Mouse (Mus musculus): ENCODE results near the gene Bach2. TPM values are rescaled to one million over a fixed set of nuclear protein-coding genes. Genes with fewer than 3 reads are reported as not detected.

The Bach2 gene
- total and polyA plus RNA-seq, 2 experiments from 2014 or later = 11.7 to 15.9 TPM

GRCm38 (mm10) chr4:32423667-32424066, 185.1 kb downstream of the Bach2 start:
- WGBS = 90% methylated on average over 5 of the region's 5 CpGs
- ATAC-seq (ENCODE audit: low FRiP score) (no peak), DNase-seq (ENCODE audit: low spot score) (no peak)
- Histone ChIP-seq H3K4me3 (ENCODE audit: low read depth, low read length) (no peak overlapping the region), H3K4me1 (ENCODE audit: insufficient read depth, low read length) (peaks cover 3% of the 10 kb centered on the region; the same call in 1 of the 2 replicates), H3K9me3 (ENCODE audit: low read length) (no peaks in the 10 kb centered on the region), H3K36me3 (ENCODE audit: insufficient read depth, low read length) (no peaks in the 10 kb centered on the region), H3K27ac (ENCODE audit: low read depth, low read length) (no peak overlapping the region), H3K27me3 (ENCODE audit: insufficient read depth, low read length) (no peaks in the 10 kb centered on the region), H3K4me2 (ENCODE audit: low read depth, low read length, poor library complexity, severe bottlenecking) (no peak overlapping the region), H3K9ac (replicated peaks; ENCODE audit: low read length, poor library complexity, severe bottlenecking) (no peak overlapping the region)
- TF ChIP-seq CTCF (IDR thresholded peaks at IDR 0.05) = no peak

GRCm38 (mm10) chr4:32424434-32424833, 185.8 kb downstream of the Bach2 start:
- Histone ChIP-seq H3K4me1 (ENCODE audit: insufficient read depth, low read length) (peaks cover 3% of the 10 kb centered on the region; the same call in 1 of the 2 replicates), H3K4me2 (ENCODE audit: low read depth, low read length, poor library complexity, severe bottlenecking) (no peak overlapping the region), H3K9me3 (ENCODE audit: low read length) (no peaks in the 10 kb centered on the region), H3K27me3 (ENCODE audit: insufficient read depth, low read length) (no peaks in the 10 kb centered on the region), H3K36me3 (ENCODE audit: insufficient read depth, low read length) (no peaks in the 10 kb centered on the region), H3K27ac (ENCODE audit: low read depth, low read length) (no peak overlapping the region), H3K9ac (replicated peaks; ENCODE audit: low read length, poor library complexity, severe bottlenecking) (no peak overlapping the region), H3K4me3 (ENCODE audit: low read depth, low read length) (no peak overlapping the region)
- no peak for ATAC-seq (ENCODE audit: low FRiP score)
- no peak for TF ChIP-seq CTCF (IDR thresholded peaks at IDR 0.05)
- 82% methylated on average over 7 of the region's 7 CpGs for WGBS
- no peak for DNase-seq (ENCODE audit: low spot score)

GRCm38 (mm10) chr4:32425060-32425459, 186.5 kb downstream of the Bach2 start:
- no peak overlapping the region for H3K4me2 ChIP-seq (ENCODE audit: low read depth, low read length, poor library complexity, severe bottlenecking)
- DNase-seq (ENCODE audit: low spot score) (no peak), ATAC-seq (ENCODE audit: low FRiP score) (no peak)
- peaks cover 3% of the 10 kb centered on the region; the same call in 1 of the 2 replicates for H3K4me1 ChIP-seq (ENCODE audit: insufficient read depth, low read length)
- no peak overlapping the region for H3K9ac ChIP-seq (replicated peaks; ENCODE audit: low read length, poor library complexity, severe bottlenecking)
- no peaks in the 10 kb centered on the region for H3K27me3 ChIP-seq (ENCODE audit: insufficient read depth, low read length)
- H3K4me3 ChIP-seq (ENCODE audit: low read depth, low read length) = no peak overlapping the region
- H3K27ac ChIP-seq (ENCODE audit: low read depth, low read length) = no peak overlapping the region
- H3K9me3 ChIP-seq (ENCODE audit: low read length) = no peaks in the 10 kb centered on the region
- WGBS = 85% methylated on average over 7 of the region's 7 CpGs
- TF ChIP-seq CTCF (IDR thresholded peaks at IDR 0.05) = no peak
- no peaks in the 10 kb centered on the region for H3K36me3 ChIP-seq (ENCODE audit: insufficient read depth, low read length)

GRCm38 (mm10) chr4:32425641-32426040, 187.0 kb downstream of the Bach2 start:
- no peak for TF ChIP-seq CTCF (IDR thresholded peaks at IDR 0.05)
- ATAC-seq (ENCODE audit: low FRiP score) (no peak), DNase-seq (ENCODE audit: low spot score) (no peak)
- Histone ChIP-seq H3K9ac (replicated peaks; ENCODE audit: low read length, poor library complexity, severe bottlenecking) (no peak overlapping the region), H3K4me3 (ENCODE audit: low read depth, low read length) (no peak overlapping the region), H3K4me2 (ENCODE audit: low read depth, low read length, poor library complexity, severe bottlenecking) (no peak overlapping the region), H3K36me3 (ENCODE audit: insufficient read depth, low read length) (no peaks in the 10 kb centered on the region), H3K27ac (ENCODE audit: low read depth, low read length) (no peak overlapping the region), H3K4me1 (ENCODE audit: insufficient read depth, low read length) (peaks cover 5% of the 10 kb centered on the region), H3K27me3 (ENCODE audit: insufficient read depth, low read length) (no peaks in the 10 kb centered on the region), H3K9me3 (ENCODE audit: low read length) (no peaks in the 10 kb centered on the region)
- WGBS = 95% methylated on average over 3 of the region's 3 CpGs

GRCm38 (mm10) chr4:32426779-32427577, 188.4 kb downstream of the Bach2 start:
- Histone ChIP-seq H3K4me2 (ENCODE audit: low read depth, low read length, poor library complexity, severe bottlenecking) (0 out of 2 replicates have a peak overlapping the region, but pooled peaks have one; percentile 7), H3K27me3 (ENCODE audit: insufficient read depth, low read length) (no peaks in the 10 kb centered on the region), H3K27ac (ENCODE audit: low read depth, low read length) (peak overlapping the region; percentile 43), H3K4me3 (ENCODE audit: low read depth, low read length) (no peak overlapping the region), H3K4me1 (ENCODE audit: insufficient read depth, low read length) (peaks cover 13% of the 10 kb centered on the region), H3K9ac (replicated peaks; ENCODE audit: low read length, poor library complexity, severe bottlenecking) (no peak overlapping the region), H3K36me3 (ENCODE audit: insufficient read depth, low read length) (no peaks in the 10 kb centered on the region), H3K9me3 (ENCODE audit: low read length) (no peaks in the 10 kb centered on the region)
- TF ChIP-seq CTCF (IDR thresholded peaks at IDR 0.05) = peak; percentile 43
- WGBS = 68% methylated on average over 27 of the region's 27 CpGs
- DNase-seq (ENCODE audit: low spot score) (peak; percentile 55), ATAC-seq (ENCODE audit: low FRiP score) (peak; percentile 31; the same call in 1 of the 2 replicates)

- WGBS = 64% methylated on average over 9 of the region's 9 CpGs
- Histone ChIP-seq H3K9ac (replicated peaks; ENCODE audit: low read length, poor library complexity, severe bottlenecking) (no peak overlapping the region), H3K36me3 (ENCODE audit: insufficient read depth, low read length) (no peaks in the 10 kb centered on the region), H3K4me2 (ENCODE audit: low read depth, low read length, poor library complexity, severe bottlenecking) (no peak overlapping the region), H3K4me1 (ENCODE audit: insufficient read depth, low read length) (peaks cover 22% of the 10 kb centered on the region), H3K27ac (ENCODE audit: low read depth, low read length) (no peak overlapping the region), H3K9me3 (ENCODE audit: low read length) (no peaks in the 10 kb centered on the region), H3K27me3 (ENCODE audit: insufficient read depth, low read length) (no peaks in the 10 kb centered on the region), H3K4me3 (ENCODE audit: low read depth, low read length) (no peak overlapping the region)
- DNase-seq (ENCODE audit: low spot score) (no peak), ATAC-seq (ENCODE audit: low FRiP score) (no peak)
- TF ChIP-seq CTCF (IDR thresholded peaks at IDR 0.05) = no peak
These were observed 190.1 kb downstream of the Bach2 start for GRCm38 (mm10) chr4:32428738-32429137.

Measured in midbrain, postnatal 0 days (tissue).